Mouse (Mus musculus): ENCODE results near the gene Rbm45. TPM values are rescaled to one million over a fixed set of nuclear protein-coding genes. Genes with fewer than 3 reads are reported as not detected.

The Rbm45 gene
- polyA plus RNA-seq, 1 experiment from 2014 or later = 19.5 TPM

DNA sequence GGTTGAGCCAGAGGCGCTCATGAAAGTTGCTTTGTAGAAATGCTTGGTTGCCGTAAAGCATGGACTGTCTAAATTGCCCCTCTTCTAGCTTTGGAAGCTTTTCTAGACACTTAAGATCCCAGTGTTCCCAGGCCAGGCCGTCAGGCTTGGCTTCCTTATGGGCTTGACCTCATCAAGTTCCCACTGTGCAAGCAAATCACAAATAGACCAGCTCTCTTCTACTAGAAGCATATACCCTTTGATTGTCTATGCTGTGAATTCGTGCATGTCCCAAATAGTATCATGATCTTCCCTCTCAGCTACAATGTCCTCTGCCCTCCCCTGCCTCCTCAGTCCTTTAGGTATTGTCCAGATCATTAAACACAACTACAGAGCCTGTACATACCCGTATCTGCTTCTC lies 60.1 kb downstream of the Rbm45 start:
- DNase-seq = no peak
- no peaks in the 10 kb centered on the region for H3K4me1 ChIP-seq (ENCODE audit: control insufficient read depth, insufficient read depth, low read length)
- 88% methylated on average over 5 of the region's 5 CpGs for WGBS
- no peak overlapping the region for H3K9ac ChIP-seq (replicated peaks; ENCODE audit: low read length)
- no peak for ATAC-seq (ENCODE audit: low FRiP score, low TSS enrichment)
- no peak overlapping the region for H3K27ac ChIP-seq (replicated peaks; ENCODE audit: low read depth, low read length)
- H3K36me3 ChIP-seq (ENCODE audit: control insufficient read depth, insufficient read depth, low read length) = no peaks in the 10 kb centered on the region
- H3K4me2 ChIP-seq (ENCODE audit: low read length) = no peak overlapping the region
- no peaks in the 10 kb centered on the region for H3K9me3 ChIP-seq (ENCODE audit: control insufficient read depth, low read length)
- no peaks in the 10 kb centered on the region for H3K27me3 ChIP-seq (ENCODE audit: control insufficient read depth, insufficient read depth, low read length)
- no peak overlapping the region for H3K4me3 ChIP-seq (replicated peaks; ENCODE audit: low read depth, low read length)

DNA sequence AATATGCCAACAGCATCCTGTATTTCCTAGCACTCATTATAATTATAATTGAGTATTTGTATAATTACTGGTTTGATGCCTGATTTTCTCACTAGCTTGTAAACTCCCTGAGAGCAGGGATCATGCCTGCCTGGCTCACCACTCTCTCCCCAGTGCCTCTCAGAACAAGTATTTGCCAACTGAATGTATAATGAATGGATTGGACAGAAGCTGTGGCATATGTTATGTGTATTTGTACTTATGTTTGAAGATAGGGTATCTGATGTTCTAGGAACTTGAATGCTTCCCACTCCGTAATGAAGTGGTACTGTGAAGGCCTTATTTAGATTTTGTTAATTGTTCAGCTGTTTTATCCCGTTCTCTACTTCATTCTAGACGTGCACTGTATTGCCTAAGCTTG lies 60.8 kb downstream of the Rbm45 start:
- no peaks in the 10 kb centered on the region for H3K36me3 ChIP-seq (ENCODE audit: control insufficient read depth, insufficient read depth, low read length)
- no peaks in the 10 kb centered on the region for H3K4me1 ChIP-seq (ENCODE audit: control insufficient read depth, insufficient read depth, low read length)
- no peak for ATAC-seq (ENCODE audit: low FRiP score, low TSS enrichment)
- no peaks in the 10 kb centered on the region for H3K9me3 ChIP-seq (ENCODE audit: control insufficient read depth, low read length)
- WGBS = 93% methylated on average over 3 of the region's 3 CpGs
- no peak overlapping the region for H3K27ac ChIP-seq (replicated peaks; ENCODE audit: low read depth, low read length)
- H3K4me3 ChIP-seq (replicated peaks; ENCODE audit: low read depth, low read length) = no peak overlapping the region
- no peak for DNase-seq
- H3K4me2 ChIP-seq (ENCODE audit: low read length) = no peak overlapping the region
- no peak overlapping the region for H3K9ac ChIP-seq (replicated peaks; ENCODE audit: low read length)
- H3K27me3 ChIP-seq (ENCODE audit: control insufficient read depth, insufficient read depth, low read length) = no peaks in the 10 kb centered on the region

Other genes with a start within 250 kb of the Rbm45 start
- 0.36 and 0.63 TPM in 2 replicates for gene Pde11a, start 31.2 kb upstream of the Rbm45 start, polyA plus RNA-seq (2014; fragmentation: Nextera tagmentation; extraction: Ambion mirVana)
- gene Cyct, start 9.5 kb upstream of the Rbm45 start, polyA plus RNA-seq (2014; fragmentation: Nextera tagmentation; extraction: Ambion mirVana) = not detected in 2 replicates
- 22.1 and 22.6 TPM in 2 replicates for gene Osbpl6, start 36.5 kb downstream of the Rbm45 start, polyA plus RNA-seq (2014; fragmentation: Nextera tagmentation; extraction: Ambion mirVana)

Measured in midbrain, embryonic 14.5 days (tissue).